Mouse (Mus musculus) megakaryocyte-erythroid progenitor cell, adult 5 weeks (primary cell): Measurements from ENCODE around the gene Rcsd1. TPM values are rescaled to one million over a fixed set of nuclear protein-coding genes. Genes with fewer than 3 reads are reported as not detected.

Experiments
- polyA plus RNA-seq: library from polyadenylated mRNA; stranded (reverse); fragments of >175 nt; gene quantifications from 2 replicates; pipeline ENCODE4 v1.2.3, GENCODE M21; 2012

Rcsd1 gene
- 113 and 117 TPM in 2 replicates for polyA plus RNA-seq

DNA sequence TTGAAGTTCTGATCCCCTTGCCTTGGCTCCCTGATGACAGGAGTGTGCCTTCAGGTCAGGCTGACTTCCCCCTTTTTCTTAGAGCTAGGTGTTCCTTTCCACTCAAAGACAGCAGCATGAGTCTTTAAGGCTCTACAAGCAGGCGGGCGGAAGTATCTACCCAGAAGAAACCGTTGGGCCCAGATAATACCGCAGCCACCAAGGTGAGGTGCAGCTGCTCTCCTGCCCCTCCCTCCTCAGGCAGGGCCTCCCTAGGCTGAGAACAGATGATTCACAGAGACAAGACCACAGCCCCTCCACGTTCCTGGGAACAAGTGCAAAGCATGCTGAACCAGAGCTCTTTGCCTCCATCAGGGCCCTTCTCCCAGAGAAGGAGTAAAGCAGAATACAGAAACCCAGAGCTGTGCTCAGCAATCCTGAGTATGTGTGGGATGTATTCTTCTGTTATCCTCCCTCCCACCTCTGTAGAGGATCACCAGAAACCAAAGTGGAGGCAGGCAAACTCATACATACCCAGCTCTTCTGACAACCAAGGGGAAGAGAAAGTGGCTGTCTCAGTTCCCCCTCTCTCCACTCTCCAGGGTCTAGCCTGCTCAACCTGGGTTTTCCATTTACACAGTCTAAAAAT is at the start of gene Rcsd1:
Gene Rcsd1 (minus strand): TSS at position 129 of the 628 bp plus-strand sequence.

DNA sequence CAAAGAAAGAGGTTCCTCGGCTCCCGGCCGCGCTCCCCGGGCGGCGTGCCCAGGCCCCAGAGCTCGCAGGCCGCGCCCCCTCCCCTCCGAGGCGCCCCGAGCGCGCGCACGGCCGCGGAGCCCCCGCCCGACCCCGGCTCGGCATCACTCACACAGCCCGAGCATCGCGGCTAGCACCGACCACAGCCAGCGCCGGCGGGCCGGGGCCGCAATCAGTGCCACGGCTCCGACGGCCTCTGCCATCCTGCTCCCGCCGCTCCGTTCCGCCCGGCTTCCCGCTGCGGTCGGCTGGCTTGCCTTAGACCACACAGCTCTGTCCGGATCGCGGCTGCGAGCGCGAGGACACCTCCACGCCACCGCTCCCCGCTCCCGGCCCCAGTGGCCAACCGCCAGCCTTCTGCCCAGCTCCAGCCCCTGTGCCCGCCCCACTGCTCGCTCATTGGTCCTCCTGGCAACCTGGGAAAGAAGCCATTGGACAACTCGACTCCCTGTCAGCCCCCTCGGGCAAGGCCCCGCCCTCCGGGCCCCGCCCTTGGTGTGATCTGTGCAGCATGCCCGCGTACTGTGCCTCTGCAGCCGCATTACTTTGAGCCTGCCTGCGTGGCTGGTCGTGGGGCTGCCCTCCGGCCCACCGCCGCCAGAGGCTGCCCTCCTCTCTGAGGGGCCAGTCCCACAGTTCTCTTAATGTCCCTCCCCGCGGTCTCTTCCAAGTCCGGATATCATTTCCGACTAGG is 75.2 kb downstream of the Rcsd1 start, which contains the start of gene Mpzl1:
Gene Mpzl1 (minus strand): TSS at position 388 of the 734 bp plus-strand sequence.

Other genes with a start within 250 kb of the Rcsd1 start
- gene Dcaf6, start 249.3 kb downstream of the Rcsd1 start, polyA plus RNA-seq: 14.2 and 14.6 TPM in 2 replicates
- 90.0 and 96.2 TPM in 2 replicates for gene Mpc2, start 249.1 kb downstream of the Rcsd1 start, polyA plus RNA-seq
- not detected in 2 replicates for gene Adcy10, start 224.6 kb downstream of the Rcsd1 start, polyA plus RNA-seq
- gene Mpzl1, start 75.2 kb downstream of the Rcsd1 start, polyA plus RNA-seq: 0.87 and 1.3 TPM in 2 replicates
- gene Creg1, start 54.0 kb upstream of the Rcsd1 start, polyA plus RNA-seq: 122 and 140 TPM in 2 replicates
- 2.1 and 2.4 TPM in 2 replicates for gene Cd247, start 78.9 kb upstream of the Rcsd1 start, polyA plus RNA-seq